Mouse (Mus musculus): ENCODE data around the gene Rad51c.

- TF ChIP-seq CTCF (IDR thresholded peaks at IDR 0.05; ENCODE audit: extremely low read depth, insufficient read depth, low read length), result no peak
- TF ChIP-seq POLR2A (IDR thresholded peaks at IDR 0.05; ENCODE audit: extremely low read depth, insufficient read depth, low read length), result no peak
These were observed 45.5 kb downstream of the Rad51c start for GRCm38 (mm10) chr11:87359262-87359612.

Data from cortical plate, adult 2 months (tissue).